Comparison of ENCODE assay signal across 8 mouse cellular contexts in genomic region chr6:17170782-17171272, GRCm38 (mm10).
DNase-seq lines count a peak whose midpoint lies in the region; ATAC-seq lines count a peak whose summit lies in the region.

No protein-coding gene starts in this region.

- peak overlapping the region; percentile 52 for H3K4me2 ChIP-seq in heart, embryonic 12.5 days
- H3K4me2 ChIP-seq in stomach, embryonic 15.5 days = peak overlapping the region; percentile 41; the same call in 1 of the 2 replicates

- H3K9me3 ChIP-seq in heart, embryonic 12.5 days (replicated peaks) = no peaks in the 10 kb centered on the region
- H3K9me3 ChIP-seq in limb, embryonic 10.5 days (replicated peaks) = no peaks in the 10 kb centered on the region
- no peaks in the 10 kb centered on the region for H3K9me3 ChIP-seq in stomach, embryonic 15.5 days

- peak; percentile 60 to 65 for DNase-seq in cerebellum, postnatal 10 days
- no peak for DNase-seq in cerebellum, postnatal 36 days
- peak; percentile 61 for DNase-seq in NIH3T3 (ENCODE audit: low read depth)
- no peak for DNase-seq in limb, embryonic 10.5 days (ENCODE audit: low spot score)
- no peak for DNase-seq in embryo, embryonic 11 days
- no peak for DNase-seq in right cerebral cortex, postnatal 25 days

- H3K9ac ChIP-seq in heart, embryonic 12.5 days = no peak overlapping the region
- no peak overlapping the region for H3K9ac ChIP-seq in stomach, embryonic 15.5 days

- no peaks in the 10 kb centered on the region for H3K27me3 ChIP-seq in heart, embryonic 12.5 days (replicated peaks)
- H3K27me3 ChIP-seq in limb, embryonic 10.5 days (ENCODE audit: low read depth, poor library complexity, severe bottlenecking) = no peaks in the 10 kb centered on the region
- no peaks in the 10 kb centered on the region for H3K27me3 ChIP-seq in stomach, embryonic 15.5 days (replicated peaks)

- no peaks in the 10 kb centered on the region for H3K36me3 ChIP-seq in heart, embryonic 12.5 days
- no peaks in the 10 kb centered on the region for H3K36me3 ChIP-seq in limb, embryonic 10.5 days
- no peaks in the 10 kb centered on the region for H3K36me3 ChIP-seq in stomach, embryonic 15.5 days

- H3K4me1 ChIP-seq in heart, embryonic 12.5 days (replicated peaks) = peaks cover 21% of the 10 kb centered on the region
- peaks cover 14% of the 10 kb centered on the region for H3K4me1 ChIP-seq in limb, embryonic 10.5 days
- H3K4me1 ChIP-seq in stomach, embryonic 15.5 days = peaks cover 14% of the 10 kb centered on the region

- H3K4me3 ChIP-seq in heart, embryonic 12.5 days = no peak overlapping the region
- H3K4me3 ChIP-seq in limb, embryonic 10.5 days = no peak overlapping the region
- no peak overlapping the region; the same call in 1 of the 2 replicates for H3K4me3 ChIP-seq in stomach, embryonic 15.5 days (replicated peaks)

- WGBS in heart, embryonic 12.5 days = 39% methylated on average over 7 of the region's 7 CpGs
- WGBS in limb, embryonic 10.5 days = 77% methylated on average over 7 of the region's 7 CpGs
- WGBS in stomach, embryonic 15.5 days = 41% methylated on average over 7 of the region's 7 CpGs

- H3K27ac ChIP-seq in heart, embryonic 12.5 days (ENCODE audit: poor library complexity, severe bottlenecking) = peak overlapping the region; percentile 81
- peak overlapping the region; percentile 19; the same call in 1 of the 2 replicates for H3K27ac ChIP-seq in limb, embryonic 10.5 days
- peak overlapping the region; percentile 84 for H3K27ac ChIP-seq in stomach, embryonic 15.5 days

- peak; percentile 58 for ATAC-seq in heart, embryonic 12.5 days (ENCODE audit: insufficient number of reproducible peaks, low FRiP score)
- ATAC-seq in stomach, embryonic 15.5 days (ENCODE audit: insufficient read depth, low FRiP score, low read depth) = no peak

Comparison
In these comparisons a context has a peak if more than half of its experiments do, and no peak if none do; other contexts are left out.
1. DNase-seq: peak in cerebellum, postnatal 10 days (2 of 2) and NIH3T3 (single experiment); none in cerebellum, postnatal 36 days (0 of 2), limb, embryonic 10.5 days (single experiment), embryo, embryonic 11 days (single experiment) and right cerebral cortex, postnatal 25 days (single experiment).
2. H3K27ac ChIP-seq: peak in every context shown above with its lines; median percentile 84 in stomach, embryonic 15.5 days; 81 in heart, embryonic 12.5 days; 19 in limb, embryonic 10.5 days.